Mouse (Mus musculus) hindbrain, embryonic 10.5 days (tissue): ENCODE measurements around the gene Atp4a. TPM values are rescaled to one million over a fixed set of nuclear protein-coding genes. Genes with fewer than 3 reads are reported as not detected.

Source experiments
- polyA plus RNA-seq: library from polyadenylated mRNA; unstranded; fragments of >200 nt; fragmentation: Nextera tagmentation; extraction: Ambion mirVana; gene quantifications from 2 replicates; pipeline ENCODE4 v1.2.1, GENCODE M21; 2016

Atp4a gene
- polyA plus RNA-seq, 1 experiment from 2014 or later = 1.6 TPM

Other genes with a start within 250 kb of the Atp4a start
- gene Prodh2, start 218.6 kb upstream of the Atp4a start, polyA plus RNA-seq = 0.40 TPM in 1 of 2 replicates, not detected in the other
- gene Arhgap33, start 177.1 kb upstream of the Atp4a start, polyA plus RNA-seq = 40.1 and 79.4 TPM in 2 replicates
- gene Hspb6, start 160.0 kb upstream of the Atp4a start, polyA plus RNA-seq = 4.1 and 5.3 TPM in 2 replicates
- 13.8 and 15.1 TPM in 2 replicates for gene Proser3, start 159.9 kb upstream of the Atp4a start, polyA plus RNA-seq
- 47.6 and 50.2 TPM in 2 replicates for gene Lin37, start 152.4 kb upstream of the Atp4a start, polyA plus RNA-seq
- gene U2af1l4, start 148.9 kb upstream of the Atp4a start, polyA plus RNA-seq = 96.0 and 106 TPM in 2 replicates
- gene Gm49396, start 148.9 kb upstream of the Atp4a start, polyA plus RNA-seq = 16.4 and 16.9 TPM in 2 replicates
- 131 and 140 TPM in 2 replicates for gene Psenen, start 148.6 kb upstream of the Atp4a start, polyA plus RNA-seq
- gene Igflr1, start 146.8 kb upstream of the Atp4a start, polyA plus RNA-seq = 6.2 and 6.7 TPM in 2 replicates
- 9.6 and 11.0 TPM in 2 replicates for gene Kmt2b, start 123.5 kb upstream of the Atp4a start, polyA plus RNA-seq
- gene Zbtb32, start 113.3 kb upstream of the Atp4a start, polyA plus RNA-seq = 0.20 and 0.21 TPM in 2 replicates
- 0.52 and 1.2 TPM in 2 replicates for gene Upk1a, start 99.4 kb upstream of the Atp4a start, polyA plus RNA-seq
- gene Cox6b1, start 86.1 kb upstream of the Atp4a start, polyA plus RNA-seq = 810 and 924 TPM in 2 replicates
- 0.14 TPM in 1 of 2 replicates, not detected in the other for gene Etv2, start 76.4 kb upstream of the Atp4a start, polyA plus RNA-seq
- gene Rbm42, start 61.9 kb upstream of the Atp4a start, polyA plus RNA-seq = 145 and 175 TPM in 2 replicates
- gene Haus5, start 47.2 kb upstream of the Atp4a start, polyA plus RNA-seq = 63.9 and 76.3 TPM in 2 replicates
- gene Pmis2, start 40.6 kb upstream of the Atp4a start, polyA plus RNA-seq = not detected in 2 replicates
- not detected in 2 replicates for gene 2200002J24Rik, start 13.3 kb upstream of the Atp4a start, polyA plus RNA-seq
- 163 and 170 TPM in 2 replicates for gene Tmem147, start 17.3 kb downstream of the Atp4a start, polyA plus RNA-seq
- gene Gapdhs, start 31.5 kb downstream of the Atp4a start, polyA plus RNA-seq = 0.26 and 0.69 TPM in 2 replicates
- gene Sbsn, start 39.3 kb downstream of the Atp4a start, polyA plus RNA-seq = 0.72 and 0.93 TPM in 2 replicates
- 0.59 TPM in 1 of 2 replicates, not detected in the other for gene Dmkn, start 51.5 kb downstream of the Atp4a start, polyA plus RNA-seq
- not detected in 2 replicates for gene Krtdap, start 75.7 kb downstream of the Atp4a start, polyA plus RNA-seq
- not detected in 2 replicates for gene Ffar2, start 111.6 kb downstream of the Atp4a start, polyA plus RNA-seq
- gene Ffar3, start 144.0 kb downstream of the Atp4a start, polyA plus RNA-seq = not detected in 2 replicates
- gene Ffar1, start 149.4 kb downstream of the Atp4a start, polyA plus RNA-seq = not detected in 2 replicates
- gene Cd22, start 168.1 kb downstream of the Atp4a start, polyA plus RNA-seq = 0.11 TPM in 1 of 2 replicates, not detected in the other
- 0.61 and 0.67 TPM in 2 replicates for gene Mag, start 202.7 kb downstream of the Atp4a start, polyA plus RNA-seq
- not detected in 2 replicates for gene Hamp2, start 212.5 kb downstream of the Atp4a start, polyA plus RNA-seq
- gene Hamp, start 231.8 kb downstream of the Atp4a start, polyA plus RNA-seq = not detected in 2 replicates
- gene Usf2, start 244.6 kb downstream of the Atp4a start, polyA plus RNA-seq = 23.6 and 26.3 TPM in 2 replicates